Mouse (Mus musculus) heart, adult 2 months (tissue): ENCODE measurements around the gene B3galt2.

Experiments
- CTCF ChIP-seq: fragments of 200-600 bp; IDR thresholded peaks from 2 replicates; pipeline ENCODE4 v1.8.1; 2022; ENCODE audit warnings: antibody characterized with exemption, mild to moderate bottlenecking, moderate library complexity
- POLR2A ChIP-seq: fragments of 200-500 bp; IDR thresholded peaks from 2 replicates; pipeline ENCODE4 v1.6.1; 2011; ENCODE audit warnings: mild to moderate bottlenecking, low read depth, low read length, control low read depth; ENCODE audit not compliant: insufficient read depth

- no peak for TF ChIP-seq CTCF
- no peak for TF ChIP-seq POLR2A
These were observed 31.6 kb upstream of the B3galt2 start for GRCm38 (mm10) chr1:143608911-143609310.
